Mouse (Mus musculus) olfactory bulb, adult 2 months (tissue): ENCODE data around the gene Efna4.

Experiments
- CTCF ChIP-seq: fragments of 200-500 bp; IDR thresholded peaks from 2 replicates; pipeline ENCODE4 v1.5.1; 2012; ENCODE audit warnings: low read depth, mild to moderate bottlenecking, low read length, moderate library complexity; ENCODE audit not compliant: insufficient read depth
- POLR2A ChIP-seq: fragments of 200-500 bp; IDR thresholded peaks from 2 replicates; pipeline ENCODE4 v1.6.1; 2012; ENCODE audit warnings: mild to moderate bottlenecking, low read depth, low read length, moderate library complexity; ENCODE audit not compliant: insufficient read depth

GRCm38 (mm10) chr3:89284261-89284660 lies 53.6 kb downstream of the Efna4 start:
- TF ChIP-seq POLR2A (no peak), CTCF (no peak)
